Mouse (Mus musculus): ENCODE data around the gene Itpr2. TPM values are rescaled to one million over a fixed set of nuclear protein-coding genes. Genes with fewer than 3 reads are reported as not detected.

The Itpr2 gene
- polyA plus RNA-seq, 1 experiment from 2014 or later: 32.4 TPM

- no peak overlapping the region for H3K27ac ChIP-seq (ENCODE audit: poor library complexity, severe bottlenecking)
- H3K36me3 ChIP-seq: peaks cover 50% of the 10 kb centered on the region
- H3K4me1 ChIP-seq (replicated peaks): no peaks in the 10 kb centered on the region
Observed at GRCm38 (mm10) chr6:146395616-146396015, 106.4 kb downstream of the Itpr2 start.

GRCm38 (mm10) chr6:146392188-146392587, 109.8 kb downstream of the Itpr2 start:
- Histone ChIP-seq H3K9me3 (replicated peaks) (peaks cover 6% of the 10 kb centered on the region), H3K27ac (ENCODE audit: poor library complexity, severe bottlenecking) (no peak overlapping the region), H3K4me3 (no peak overlapping the region), H3K9ac (no peak overlapping the region), H3K4me1 (replicated peaks) (0 out of 2 replicates have a peak, but pooled peaks cover under 1% of the 10 kb centered on the region), H3K4me2 (no peak overlapping the region), H3K36me3 (peaks cover 71% of the 10 kb centered on the region), H3K27me3 (replicated peaks) (no peaks in the 10 kb centered on the region)
- 78% methylated on average over 2 of the region's 2 CpGs for WGBS
- ATAC-seq (ENCODE audit: insufficient number of reproducible peaks, low FRiP score): no peak

More at GRCm38 (mm10) chr6:146395616-146396015, 106.4 kb downstream of the Itpr2 start:
- 83% methylated on average over 4 of the region's 4 CpGs for WGBS
- no peak overlapping the region for H3K4me3 ChIP-seq
- peaks cover 6% of the 10 kb centered on the region for H3K9me3 ChIP-seq (replicated peaks)
- no peaks in the 10 kb centered on the region for H3K27me3 ChIP-seq (replicated peaks)
- H3K4me2 ChIP-seq: no peak overlapping the region
- H3K9ac ChIP-seq: no peak overlapping the region
- ATAC-seq (ENCODE audit: insufficient number of reproducible peaks, low FRiP score): no peak

GRCm38 (mm10) chr6:146390159-146390558, 111.9 kb downstream of the Itpr2 start:
- H3K27me3 ChIP-seq (replicated peaks): no peaks in the 10 kb centered on the region
- peaks cover 5% of the 10 kb centered on the region for H3K4me1 ChIP-seq (replicated peaks)
- ATAC-seq (ENCODE audit: insufficient number of reproducible peaks, low FRiP score): no peak
- H3K4me3 ChIP-seq: no peak overlapping the region
- no peak overlapping the region for H3K9ac ChIP-seq
- 87% methylated on average over 4 of the region's 4 CpGs for WGBS
- no peak overlapping the region for H3K27ac ChIP-seq (ENCODE audit: poor library complexity, severe bottlenecking)
- H3K36me3 ChIP-seq: peaks cover 66% of the 10 kb centered on the region
- H3K9me3 ChIP-seq (replicated peaks): peaks cover 6% of the 10 kb centered on the region
- no peak overlapping the region for H3K4me2 ChIP-seq

- Histone ChIP-seq H3K27me3 (replicated peaks) (no peaks in the 10 kb centered on the region), H3K4me1 (replicated peaks) (peaks cover 5% of the 10 kb centered on the region), H3K27ac (ENCODE audit: poor library complexity, severe bottlenecking) (no peak overlapping the region), H3K36me3 (peaks cover 53% of the 10 kb centered on the region), H3K4me2 (no peak overlapping the region), H3K9me3 (replicated peaks) (peaks cover 2% of the 10 kb centered on the region), H3K9ac (no peak overlapping the region), H3K4me3 (no peak overlapping the region)
- 77% methylated on average over 4 of the region's 4 CpGs for WGBS
- ATAC-seq (ENCODE audit: insufficient number of reproducible peaks, low FRiP score): no peak
Observed at GRCm38 (mm10) chr6:146388010-146388409, 114.0 kb downstream of the Itpr2 start.

GRCm38 (mm10) chr6:146387039-146387713, 114.8 kb downstream of the Itpr2 start:
- Histone ChIP-seq H3K4me1 (replicated peaks) (peaks cover 5% of the 10 kb centered on the region), H3K27me3 (replicated peaks) (no peaks in the 10 kb centered on the region), H3K27ac (ENCODE audit: poor library complexity, severe bottlenecking) (no peak overlapping the region), H3K36me3 (peaks cover 53% of the 10 kb centered on the region), H3K9me3 (replicated peaks) (no peaks in the 10 kb centered on the region), H3K4me2 (no peak overlapping the region), H3K9ac (no peak overlapping the region), H3K4me3 (no peak overlapping the region)
- WGBS: 42% methylated on average over 6 of the region's 6 CpGs
- no peak for ATAC-seq (ENCODE audit: insufficient number of reproducible peaks, low FRiP score)

- no peak overlapping the region for H3K4me3 ChIP-seq
- H3K4me2 ChIP-seq: no peak overlapping the region
- H3K27me3 ChIP-seq (replicated peaks): no peaks in the 10 kb centered on the region
- no peak overlapping the region for H3K9ac ChIP-seq
- no peaks in the 10 kb centered on the region for H3K4me1 ChIP-seq (replicated peaks)
- 85% methylated on average over 8 of the region's 8 CpGs for WGBS
- peaks cover 59% of the 10 kb centered on the region for H3K36me3 ChIP-seq
- no peak overlapping the region for H3K27ac ChIP-seq (ENCODE audit: poor library complexity, severe bottlenecking)
- H3K9me3 ChIP-seq (replicated peaks): no peaks in the 10 kb centered on the region
- no peak for ATAC-seq (ENCODE audit: insufficient number of reproducible peaks, low FRiP score)
Observed at GRCm38 (mm10) chr6:146379263-146379662, 122.8 kb downstream of the Itpr2 start.

- no peak for ATAC-seq (ENCODE audit: insufficient number of reproducible peaks, low FRiP score)
- H3K36me3 ChIP-seq: peaks cover 69% of the 10 kb centered on the region
- no peak overlapping the region for H3K9ac ChIP-seq
- H3K27ac ChIP-seq (ENCODE audit: poor library complexity, severe bottlenecking): no peak overlapping the region
- no peak overlapping the region for H3K4me2 ChIP-seq
- no peak overlapping the region for H3K4me3 ChIP-seq
- H3K27me3 ChIP-seq (replicated peaks): no peaks in the 10 kb centered on the region
- H3K4me1 ChIP-seq (replicated peaks): no peaks in the 10 kb centered on the region
- no peaks in the 10 kb centered on the region for H3K9me3 ChIP-seq (replicated peaks)
- 51% methylated on average over 2 of the region's 2 CpGs for WGBS
Observed at GRCm38 (mm10) chr6:146371511-146371910, 130.5 kb downstream of the Itpr2 start.

GRCm38 (mm10) chr6:146366180-146366579, 135.8 kb downstream of the Itpr2 start:
- no peak overlapping the region for H3K4me2 ChIP-seq
- ATAC-seq (ENCODE audit: insufficient number of reproducible peaks, low FRiP score): no peak
- H3K36me3 ChIP-seq: peaks cover 57% of the 10 kb centered on the region
- H3K4me3 ChIP-seq: no peak overlapping the region
- no peaks in the 10 kb centered on the region for H3K27me3 ChIP-seq (replicated peaks)
- H3K9ac ChIP-seq: no peak overlapping the region
- WGBS: 69% methylated on average over 4 of the region's 4 CpGs
- H3K9me3 ChIP-seq (replicated peaks): no peaks in the 10 kb centered on the region
- no peak overlapping the region for H3K27ac ChIP-seq (ENCODE audit: poor library complexity, severe bottlenecking)
- H3K4me1 ChIP-seq (replicated peaks): peaks cover under 1% of the 10 kb centered on the region

GRCm38 (mm10) chr6:146357911-146358310, 144.1 kb downstream of the Itpr2 start:
- no peak for ATAC-seq (ENCODE audit: insufficient number of reproducible peaks, low FRiP score)
- Histone ChIP-seq H3K36me3 (peaks cover 22% of the 10 kb centered on the region), H3K27me3 (replicated peaks) (no peaks in the 10 kb centered on the region), H3K4me3 (no peak overlapping the region), H3K4me2 (no peak overlapping the region), H3K27ac (ENCODE audit: poor library complexity, severe bottlenecking) (no peak overlapping the region), H3K4me1 (replicated peaks) (peaks cover 5% of the 10 kb centered on the region), H3K9me3 (replicated peaks) (no peaks in the 10 kb centered on the region), H3K9ac (no peak overlapping the region)
- WGBS: 81% methylated on average over 4 of the region's 4 CpGs

GRCm38 (mm10) chr6:146352258-146352805, 149.7 kb downstream of the Itpr2 start:
- ATAC-seq (ENCODE audit: insufficient number of reproducible peaks, low FRiP score): no peak
- Histone ChIP-seq H3K9me3 (replicated peaks) (no peaks in the 10 kb centered on the region), H3K4me1 (replicated peaks) (no peaks in the 10 kb centered on the region), H3K4me3 (no peak overlapping the region), H3K36me3 (peaks cover 34% of the 10 kb centered on the region), H3K27ac (ENCODE audit: poor library complexity, severe bottlenecking) (no peak overlapping the region), H3K4me2 (no peak overlapping the region), H3K9ac (no peak overlapping the region), H3K27me3 (replicated peaks) (no peaks in the 10 kb centered on the region)
- WGBS: 70% methylated on average over 9 of the region's 9 CpGs

- Histone ChIP-seq H3K4me2 (no peak overlapping the region), H3K36me3 (peaks cover 34% of the 10 kb centered on the region), H3K27ac (ENCODE audit: poor library complexity, severe bottlenecking) (no peak overlapping the region), H3K4me3 (no peak overlapping the region), H3K27me3 (replicated peaks) (no peaks in the 10 kb centered on the region), H3K9me3 (replicated peaks) (no peaks in the 10 kb centered on the region), H3K9ac (no peak overlapping the region), H3K4me1 (replicated peaks) (no peaks in the 10 kb centered on the region)
- ATAC-seq (ENCODE audit: insufficient number of reproducible peaks, low FRiP score): no peak
- 82% methylated on average over 7 of the region's 7 CpGs for WGBS
Observed at GRCm38 (mm10) chr6:146351816-146352215, 150.2 kb downstream of the Itpr2 start.

- Histone ChIP-seq H3K4me1 (replicated peaks) (peaks cover 9% of the 10 kb centered on the region), H3K9ac (no peak overlapping the region), H3K36me3 (peaks cover 33% of the 10 kb centered on the region), H3K27ac (ENCODE audit: poor library complexity, severe bottlenecking) (no peak overlapping the region), H3K4me2 (no peak overlapping the region), H3K9me3 (replicated peaks) (no peaks in the 10 kb centered on the region), H3K4me3 (no peak overlapping the region), H3K27me3 (replicated peaks) (no peaks in the 10 kb centered on the region)
- no peak for ATAC-seq (ENCODE audit: insufficient number of reproducible peaks, low FRiP score)
- WGBS: 60% methylated on average over 4 of the region's 4 CpGs
Observed at GRCm38 (mm10) chr6:146347568-146347967, 154.5 kb downstream of the Itpr2 start.

Data from heart, embryonic 12.5 days (tissue).